Mouse (Mus musculus) ES-E14 (cell line): ENCODE data around the gene Hoxa13.

Source experiments
- HCFC1 ChIP-seq: IDR thresholded peaks from 2 replicates; pipeline ENCODE4 v1.6.1; 2012; ENCODE audit warnings: low read length, inconsistent platforms, borderline replicate concordance; ENCODE audit not compliant: insufficient read depth
- MAFK ChIP-seq: IDR thresholded peaks from 2 replicates; pipeline ENCODE4 v1.6.1; 2014; ENCODE audit warnings: mild to moderate bottlenecking, low read depth, low read length, inconsistent platforms; ENCODE audit not compliant: insufficient read depth
- ZNF384 ChIP-seq: IDR thresholded peaks from 2 replicates; pipeline ENCODE4 v1.6.1; 2012; ENCODE audit warnings: low read depth, low read length, inconsistent platforms

GRCm38 (mm10) chr6:52219234-52219942 lies 41.3 kb downstream of the Hoxa13 start:
- TF ChIP-seq ZNF384: no peak
- TF ChIP-seq HCFC1: no peak
- no peak for TF ChIP-seq MAFK
